Mouse (Mus musculus) B cell, adult 2 months (primary cell): Measurements from ENCODE around the gene Abhd8.
"Not testable (repeated sequence)": the region's sequence is repeated elsewhere in the genome, so short reads cannot be mapped to it uniquely, and the experiment has no call there.

ENCODE experiments used
- DNase-seq, 2 experiments: peaks; one replicate each; pipeline ENCODE4 v3.0.0; 2022

Abhd8 gene

GRCm38 (mm10) chr8:71457659-71458270 lies 5.7 kb downstream of the Abhd8 start:
- no peak for DNase-seq

DNA sequence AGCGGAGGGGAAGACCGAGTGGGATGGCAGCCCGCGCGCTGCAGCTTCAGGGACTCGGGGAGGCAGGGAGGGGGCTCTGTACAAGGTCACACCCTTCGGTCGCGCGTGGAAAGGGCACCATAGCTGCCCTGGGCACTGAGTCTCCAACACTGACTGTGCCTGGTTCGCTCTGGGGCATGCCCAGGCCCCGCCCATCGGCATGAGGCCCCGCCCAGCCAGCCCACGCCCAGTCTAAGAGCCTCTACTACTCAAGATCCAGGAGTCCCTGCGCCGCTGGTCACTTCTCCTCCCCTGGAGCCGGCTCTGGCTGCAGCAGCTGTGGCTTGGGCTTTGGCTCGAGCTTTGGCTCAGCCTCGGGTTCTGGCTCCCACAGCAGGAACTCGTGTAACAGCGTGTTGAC lies 6.5 kb downstream of the Abhd8 start:
- DNase-seq = no peak

GRCm38 (mm10) chr8:71454668-71455067 lies 8.8 kb downstream of the Abhd8 start:
- DNase-seq = no peak

DNA sequence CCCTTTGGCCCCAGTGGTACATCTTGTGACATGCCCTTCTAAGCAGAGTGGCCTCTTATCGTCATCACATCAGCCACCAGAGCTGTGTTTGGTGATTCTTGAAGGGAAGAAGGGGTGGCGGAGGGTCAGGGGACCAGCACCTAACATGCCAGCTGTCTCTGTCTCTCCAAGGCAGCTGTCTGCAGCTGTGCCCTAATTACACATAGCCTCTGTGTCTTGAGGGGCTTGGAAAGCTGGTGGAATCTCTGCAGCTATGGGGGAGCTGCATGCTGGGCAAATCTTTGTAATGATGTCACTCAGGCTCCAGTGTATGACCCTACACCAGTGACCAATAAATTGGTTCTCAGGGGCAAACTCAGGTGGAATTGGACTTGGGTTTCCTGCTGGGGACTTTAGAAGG lies 10.8 kb downstream of the Abhd8 start:
- DNase-seq = no peak

DNA sequence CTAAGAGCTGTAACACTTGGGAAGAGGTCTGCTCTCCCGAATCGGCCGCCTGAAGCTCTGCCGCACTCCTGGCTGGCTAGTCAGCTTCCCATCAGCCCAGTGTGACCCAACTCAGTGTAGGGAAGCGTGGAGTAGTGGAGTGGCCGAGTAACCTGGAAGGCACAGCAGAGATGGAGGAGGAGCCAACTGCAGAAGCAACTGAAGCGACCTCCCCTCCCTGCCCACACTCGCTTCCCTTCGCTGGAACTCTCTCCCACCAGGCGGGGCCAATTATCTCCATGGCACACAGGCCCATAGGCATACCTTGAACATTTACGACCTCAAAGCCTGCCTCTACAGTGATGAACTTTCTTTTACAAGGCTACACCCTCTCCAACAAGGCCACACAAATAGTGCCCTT lies 11.7 kb downstream of the Abhd8 start:
- no peak for DNase-seq

DNA sequence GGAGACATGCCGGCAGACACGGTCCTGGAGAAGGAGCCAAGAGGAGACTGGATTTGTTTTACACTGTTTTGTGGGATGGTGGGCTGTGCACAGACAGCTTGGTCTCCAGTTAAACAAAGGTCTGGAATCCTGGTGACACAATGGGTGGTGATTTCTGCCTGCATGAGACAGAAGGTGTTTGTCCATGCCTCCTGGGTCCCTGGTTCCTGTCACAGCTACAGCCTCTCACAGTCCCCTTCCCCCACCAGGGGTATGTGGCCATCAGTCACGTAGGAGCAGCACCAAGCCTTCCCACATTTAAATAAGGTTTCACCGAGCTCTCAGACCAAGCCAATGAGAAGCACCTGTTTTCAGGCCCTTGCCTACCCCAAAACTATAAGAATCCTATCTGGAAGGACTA lies 12.1 kb downstream of the Abhd8 start:
- no peak for DNase-seq

DNA sequence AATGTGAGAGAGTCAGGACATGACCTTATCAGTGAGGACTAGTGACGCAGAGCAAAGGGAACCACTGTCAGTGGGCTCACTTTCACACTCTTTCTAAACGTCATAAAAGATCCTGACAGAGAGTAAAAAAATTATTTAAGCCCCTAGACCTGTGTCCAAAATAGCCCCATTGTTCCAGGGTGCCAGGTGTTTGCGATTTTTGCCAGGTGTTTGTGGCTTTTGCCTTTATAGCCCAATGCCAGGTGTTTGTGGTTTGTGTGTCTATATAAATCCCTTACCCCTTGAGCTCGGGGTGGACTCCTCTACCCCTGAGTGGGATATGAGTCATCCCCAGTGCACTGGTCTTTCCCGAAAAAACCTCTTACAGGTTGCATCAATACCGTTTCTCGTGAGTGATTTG lies 18.4 kb downstream of the Abhd8 start:
- DNase-seq = no peak

DNA sequence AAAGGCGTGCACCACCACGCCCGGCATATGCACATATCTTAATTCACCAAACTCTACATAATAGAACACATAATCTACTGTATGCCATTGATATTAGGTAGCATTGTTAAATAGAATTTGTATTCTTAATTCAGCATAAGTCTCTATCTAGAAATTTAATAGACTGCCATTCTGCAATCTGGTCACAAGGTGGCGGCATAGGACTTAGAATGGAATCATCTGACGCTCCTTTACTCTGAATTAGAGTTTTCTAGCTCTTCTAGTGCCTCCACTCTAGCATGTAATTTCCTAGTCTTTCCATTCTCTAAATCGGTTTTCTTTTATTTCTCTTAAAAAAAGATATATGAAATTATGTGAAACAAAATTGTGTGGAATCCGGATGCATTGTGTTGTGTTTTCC lies 22.1 kb downstream of the Abhd8 start:
- peak; percentile 82 to 84 for DNase-seq

DNA sequence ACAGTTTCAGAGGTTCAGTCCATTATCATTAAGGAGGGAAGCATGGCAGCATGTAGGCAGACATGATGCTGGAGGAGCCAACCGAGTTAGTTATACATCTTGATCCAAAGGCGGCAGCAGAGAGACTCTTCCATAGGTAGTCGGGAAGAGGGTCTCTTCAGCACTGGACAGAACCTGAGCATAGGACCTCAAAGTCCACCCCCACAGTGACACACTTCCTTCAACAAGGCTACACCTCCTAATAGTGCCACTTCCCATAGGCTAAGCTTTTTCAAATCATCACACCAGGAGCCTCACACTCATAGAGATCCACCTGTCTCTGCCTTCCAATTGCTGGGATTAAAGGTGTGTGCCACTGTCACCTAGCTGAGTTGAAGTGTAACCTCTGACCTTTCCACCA lies 26.4 kb downstream of the Abhd8 start:
- DNase-seq = no peak

- not testable (repeated sequence) for DNase-seq
These were observed 30.5 kb downstream of the Abhd8 start for GRCm38 (mm10) chr8:71432935-71433334.

DNA sequence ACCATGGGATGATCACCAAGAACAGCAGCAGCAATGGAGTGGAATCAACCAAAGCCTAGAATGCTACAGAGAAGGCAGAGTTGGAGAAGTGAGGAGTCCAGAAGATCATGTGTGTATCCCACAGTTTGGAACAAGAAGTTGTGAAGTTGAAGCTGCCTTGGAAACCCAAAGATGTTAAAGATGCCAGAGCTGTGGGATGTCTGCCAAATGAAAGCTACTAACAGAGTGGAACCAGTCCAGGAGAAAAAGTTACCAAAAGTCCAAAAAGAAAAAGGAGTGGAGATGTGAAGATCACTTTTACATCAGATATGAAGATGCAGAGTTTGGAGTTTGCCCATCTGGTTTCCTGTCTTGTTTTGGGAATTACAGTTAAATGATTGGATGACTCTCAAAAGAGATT lies 41.3 kb downstream of the Abhd8 start:
- DNase-seq = no peak

DNA sequence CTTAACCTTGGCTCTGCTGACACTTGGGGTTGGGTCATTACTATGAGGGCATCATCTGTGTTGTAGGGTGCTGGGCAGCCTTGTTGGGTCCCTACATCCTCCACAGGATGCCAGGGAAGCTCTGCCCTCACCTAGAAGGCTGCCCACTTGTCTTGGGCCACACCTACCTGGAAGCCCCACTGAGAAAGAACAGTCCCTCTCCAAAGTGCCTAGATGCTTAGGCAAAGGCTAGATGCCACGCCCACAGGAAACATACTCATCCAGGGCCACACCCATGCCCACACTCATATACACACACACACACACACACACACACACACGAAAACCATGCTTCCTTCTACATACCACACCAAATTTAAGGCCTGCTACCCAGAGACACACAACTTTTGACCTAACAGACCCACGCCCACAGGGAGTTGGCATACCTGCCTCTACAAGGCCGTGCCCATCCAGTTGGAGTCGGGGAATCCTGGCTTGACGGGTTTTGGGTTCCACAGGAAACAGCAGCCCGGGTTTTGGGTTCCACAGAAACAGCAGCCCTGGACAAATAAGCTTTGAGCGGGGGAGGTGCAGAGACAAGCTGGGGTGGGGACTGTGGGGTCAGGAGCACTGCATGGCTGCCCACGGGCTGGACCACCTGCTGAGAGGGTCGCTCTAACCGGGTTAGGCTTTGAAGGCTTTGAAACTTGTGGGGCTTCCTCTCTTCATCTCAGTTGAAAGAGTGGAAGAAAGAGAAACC lies 51.8 kb downstream of the Abhd8 start:
- DNase-seq = no peak

DNA sequence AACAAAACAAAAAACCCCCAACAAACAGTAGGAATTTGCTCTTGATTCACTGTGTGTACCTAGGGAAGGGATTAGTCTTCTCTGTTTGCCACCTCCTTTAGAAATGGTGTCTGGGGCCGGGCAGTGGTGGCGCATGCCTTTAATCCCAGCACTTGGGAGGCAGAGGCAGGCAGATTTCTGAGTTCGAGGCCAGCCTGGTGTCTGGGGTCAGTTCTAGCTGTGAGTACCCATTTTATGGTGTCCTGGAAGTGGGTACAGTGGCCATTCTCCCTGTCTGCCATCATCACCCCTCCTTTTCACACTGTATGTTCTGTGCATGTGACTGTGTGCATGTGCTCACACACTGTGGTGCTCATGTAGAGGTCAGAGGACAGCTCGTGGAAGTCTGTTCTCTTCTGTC lies 55.2 kb downstream of the Abhd8 start:
- DNase-seq = no peak

DNA sequence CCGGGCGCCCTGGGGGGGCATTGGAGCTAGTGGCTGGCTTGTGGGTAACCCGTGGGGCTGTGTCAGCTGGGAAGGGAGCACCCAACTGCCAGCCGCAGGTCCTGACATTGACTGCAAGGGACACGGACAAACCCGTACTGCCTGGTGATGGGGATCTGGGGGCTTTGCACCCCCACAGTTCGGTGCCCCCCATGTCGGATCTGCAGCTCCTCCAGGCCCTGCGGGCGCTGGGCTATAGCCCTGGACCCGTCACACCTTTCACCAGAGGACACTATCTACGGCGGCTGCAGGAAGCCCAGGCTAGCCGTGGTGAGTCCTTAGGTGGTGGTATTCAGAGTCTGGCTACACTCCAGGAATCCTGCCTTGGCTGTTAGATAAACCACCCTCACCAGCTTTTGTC lies 56.0 kb downstream of the Abhd8 start:
- DNase-seq = no peak
